Mouse (Mus musculus) neutrophil, adult 59 days (primary cell): ENCODE measurements around the gene Alkal2. TPM values are rescaled to one million over a fixed set of nuclear protein-coding genes. Genes with fewer than 3 reads are reported as not detected.

Experiments
- total RNA-seq, 2 experiments: library from RNA; stranded (reverse); gene quantifications; 1 replicate in 1 of 2; 2 replicates in 1 of 2; pipeline ENCODE4 v1.2.4; 2023

The Alkal2 gene
- total RNA-seq = not detected

DNA sequence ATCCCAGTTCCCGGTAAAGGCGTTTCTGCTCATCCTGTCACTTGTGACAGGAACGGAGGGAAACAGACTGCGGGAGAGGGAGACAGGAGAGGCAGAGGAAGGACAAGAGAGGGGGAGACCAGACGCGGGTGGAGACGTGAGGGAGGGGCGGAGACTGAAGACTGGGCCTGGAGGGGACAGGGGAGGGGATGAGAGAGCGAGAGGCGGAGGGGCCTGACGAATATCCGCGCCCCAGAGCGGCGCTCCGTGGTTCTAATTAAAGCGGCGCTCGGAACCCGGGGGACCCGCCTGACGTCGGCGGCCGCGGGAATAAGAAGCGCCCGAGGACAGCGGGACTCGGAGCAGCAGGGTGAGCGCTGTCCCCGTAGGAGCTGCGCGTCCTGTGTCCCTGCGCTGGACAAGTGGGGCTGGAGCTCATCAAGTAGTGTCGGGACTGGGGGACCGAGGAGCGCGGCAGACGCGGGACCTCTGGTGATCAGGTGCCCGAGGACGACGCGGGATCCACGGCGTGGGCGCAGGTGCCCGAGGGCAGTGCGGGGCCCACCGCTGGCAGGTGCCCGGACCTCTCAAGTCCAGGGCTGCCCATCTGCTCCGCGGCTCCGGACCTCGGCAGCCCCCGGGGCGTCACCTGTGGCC, at the start of gene Alkal2:
TSS of gene Alkal2 (plus strand) at position 337 of the 636 bp plus-strand sequence.

DNA sequence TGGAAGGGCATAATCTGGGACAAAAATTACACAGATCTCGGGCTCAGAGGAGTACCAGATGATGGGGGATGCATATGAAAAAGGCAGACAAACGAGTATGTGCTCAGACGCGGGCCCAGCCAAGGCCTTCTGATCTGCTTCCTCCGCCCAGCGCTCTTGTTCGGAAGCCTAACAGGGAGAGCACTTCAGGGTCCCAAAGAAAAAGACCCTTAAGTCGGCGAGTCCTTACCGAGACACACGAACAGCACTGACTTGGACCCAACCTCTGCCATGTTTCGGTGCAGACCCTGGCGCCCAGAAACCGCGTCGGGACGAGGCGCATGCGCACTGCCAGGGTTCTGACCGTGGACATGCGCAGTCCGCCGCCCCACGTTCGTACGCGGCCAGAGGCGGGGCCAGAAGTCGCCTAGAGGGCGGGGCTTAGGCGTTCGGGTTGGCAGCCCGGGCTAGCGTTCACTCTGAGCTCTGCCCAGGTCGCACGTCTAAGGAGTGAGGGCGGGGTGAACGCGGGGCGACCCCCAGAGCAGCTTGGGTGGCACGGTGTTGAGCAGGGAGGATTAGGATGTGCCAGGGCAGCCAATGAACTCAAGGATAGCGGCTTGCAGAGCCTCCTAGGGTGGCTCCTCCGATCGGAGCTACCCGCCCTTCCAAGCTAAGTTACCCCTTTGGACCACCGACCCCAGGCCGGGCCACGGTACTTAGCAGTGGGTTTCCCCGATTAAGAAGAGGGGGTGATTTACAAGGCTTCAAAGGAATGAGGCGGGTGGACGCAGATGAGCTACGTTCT, 27.3 kb downstream of the Alkal2 start, which contains the start of the genes Acp1 and Sh3yl1:
TSS of gene Acp1 (minus strand) at position 329 of the 787 bp plus-strand sequence.
TSS of gene Sh3yl1 (plus strand) at position 408 of the 787 bp plus-strand sequence.

Other genes with a start within 250 kb of the Alkal2 start
- 10 to 100 TPM; 21.7 to 24.7 TPM for gene Acp1, start 27.3 kb downstream of the Alkal2 start, total RNA-seq
- 1 to 10 TPM; 2.2 to 3.2 TPM for gene Sh3yl1, start 27.3 kb downstream of the Alkal2 start, total RNA-seq
- under 1 TPM in 1 of 2 experiments, not detected in 1; 0.33 TPM for gene Fam110c, start 189.5 kb downstream of the Alkal2 start, total RNA-seq